Mouse (Mus musculus): ENCODE results near the gene Sbno2.

The Sbno2 gene

GRCm38 (mm10) chr10:80141786-80142529 is 36.6 kb upstream of the Sbno2 start:
- DNase-seq, result peak; percentile 92

GRCm38 (mm10) chr10:80141243-80141642 is 35.9 kb upstream of the Sbno2 start:
- peak; percentile 98 for DNase-seq

- DNase-seq, result no peak
Observed at GRCm38 (mm10) chr10:80140666-80141035, 35.3 kb upstream of the Sbno2 start, which contains the start of gene Cbarp. TSS of gene Cbarp (minus strand) at chr10:80140835.

- DNase-seq, result no peak
Observed at GRCm38 (mm10) chr10:80139975-80140665, 34.7 kb upstream of the Sbno2 start.

- no peak for DNase-seq
Observed at GRCm38 (mm10) chr10:80139439-80139775, 34.0 kb upstream of the Sbno2 start.

- peak; percentile 86 for DNase-seq
Observed at GRCm38 (mm10) chr10:80138553-80139438, 33.4 kb upstream of the Sbno2 start, which contains the start of gene Atp5d. TSS of gene Atp5d (plus strand) at chr10:80138632.

- no peak for DNase-seq
Observed at GRCm38 (mm10) chr10:80137626-80138552, 32.5 kb upstream of the Sbno2 start.

GRCm38 (mm10) chr10:80136952-80137625 is 31.7 kb upstream of the Sbno2 start:
- no peak for DNase-seq

- DNase-seq, result no peak
Observed at GRCm38 (mm10) chr10:80136179-80136951, 31.0 kb upstream of the Sbno2 start.

- no peak for DNase-seq
Observed at GRCm38 (mm10) chr10:80135641-80136040, 30.3 kb upstream of the Sbno2 start.

GRCm38 (mm10) chr10:80135161-80135560 is 29.8 kb upstream of the Sbno2 start:
- no peak for DNase-seq

- no peak for DNase-seq
Observed at GRCm38 (mm10) chr10:80134421-80134820, 29.1 kb upstream of the Sbno2 start.

GRCm38 (mm10) chr10:80133226-80133849 is 28.0 kb upstream of the Sbno2 start:
- no peak for DNase-seq

- no peak for DNase-seq
Observed at GRCm38 (mm10) chr10:80131952-80132350, 26.6 kb upstream of the Sbno2 start.

GRCm38 (mm10) chr10:80131316-80131951 is 26.1 kb upstream of the Sbno2 start:
- peak; percentile 64 for DNase-seq

- DNase-seq, result no peak
Observed at GRCm38 (mm10) chr10:80130403-80131031, 25.1 kb upstream of the Sbno2 start.

GRCm38 (mm10) chr10:80129846-80130245 is 24.5 kb upstream of the Sbno2 start:
- no peak for DNase-seq

GRCm38 (mm10) chr10:80127920-80128319 is 22.5 kb upstream of the Sbno2 start:
- DNase-seq, result no peak

GRCm38 (mm10) chr10:80123932-80124562 is 18.7 kb upstream of the Sbno2 start:
- no peak for DNase-seq

Data from right cerebral cortex, postnatal 25 days (tissue).